Mouse (Mus musculus): ENCODE measurements around the gene Tmem145. TPM values are rescaled to one million over a fixed set of nuclear protein-coding genes. Genes with fewer than 3 reads are reported as not detected.
A peak's percentile ranks its signal among the peaks of the same experiment; 100 is the strongest.
"Not testable (repeated sequence)": the region's sequence is repeated elsewhere in the genome, so short reads cannot be mapped to it uniquely, and the experiment has no call there.

Tmem145 gene
- polyA plus RNA-seq, 1 experiment = 226 TPM

GRCm38 (mm10) chr7:25313325-25313724 lies 7.4 kb downstream of the Tmem145 start:
- DNase-seq = no peak
- no peaks in the 10 kb centered on the region for H3K27me3 ChIP-seq (ENCODE audit: control insufficient read depth, insufficient read depth, low read length)
- peaks cover 8% of the 10 kb centered on the region for H3K4me1 ChIP-seq (ENCODE audit: control insufficient read depth, insufficient read depth, low read length)
- no peak overlapping the region for H3K4me3 ChIP-seq (replicated peaks; ENCODE audit: insufficient read depth, low read depth, low read length)
- H3K27ac ChIP-seq (ENCODE audit: insufficient read depth, low read length) = no peak overlapping the region
- TF ChIP-seq CTCF (IDR thresholded peaks at IDR 0.05; ENCODE audit: borderline replicate concordance, insufficient read depth, low read depth, low read length) (no peak), POLR2A (IDR thresholded peaks at IDR 0.05; ENCODE audit: borderline replicate concordance, insufficient read depth, low read length) (no peak)
- 32% methylated on average over 7 of the region's 7 CpGs for whole genome bisulfite sequencing

- 42% methylated on average over 50 of the region's 51 CpGs for WGBS
- Histone ChIP-seq H3K27me3 (ENCODE audit: control insufficient read depth, insufficient read depth, low read length) (no peaks in the 10 kb centered on the region), H3K4me1 (ENCODE audit: control insufficient read depth, insufficient read depth, low read length) (peaks cover 3% of the 10 kb centered on the region; the same call in 1 of the 2 replicates), H3K4me3 (replicated peaks; ENCODE audit: insufficient read depth, low read depth, low read length) (no peak overlapping the region), H3K27ac (ENCODE audit: insufficient read depth, low read length) (no peak overlapping the region)
- TF ChIP-seq CTCF (IDR thresholded peaks at IDR 0.05; ENCODE audit: borderline replicate concordance, insufficient read depth, low read depth, low read length) (no peak), POLR2A (IDR thresholded peaks at IDR 0.05; ENCODE audit: borderline replicate concordance, insufficient read depth, low read length) (no peak)
- DNase-seq = no peak
Observed at GRCm38 (mm10) chr7:25314606-25315305, 8.8 kb downstream of the Tmem145 start.

GRCm38 (mm10) chr7:25315306-25316041 lies 9.6 kb downstream of the Tmem145 start:
- DNase-seq = peak; percentile 54 to 58
- peaks cover 3% of the 10 kb centered on the region; the same call in 1 of the 2 replicates for H3K4me1 ChIP-seq (ENCODE audit: control insufficient read depth, insufficient read depth, low read length)

GRCm38 (mm10) chr7:25316532-25317445 lies 10.9 kb downstream of the Tmem145 start, which contains the start of gene Megf8:
Gene Megf8, plus strand, starts transcription at chr7:25317164.
- WGBS = under 1% methylated on average over 51 of the region's 52 CpGs
- peak within 1 kb of the TSS; percentile 84 for H3K4me3 ChIP-seq (replicated peaks; ENCODE audit: insufficient read depth, low read depth, low read length)
- H3K27ac ChIP-seq (ENCODE audit: insufficient read depth, low read length) = peak within 1 kb of the TSS; percentile 82
- peaks cover 3% of the 10 kb centered on the region; the same call in 1 of the 2 replicates for H3K4me1 ChIP-seq (ENCODE audit: control insufficient read depth, insufficient read depth, low read length)
- no peaks in the 10 kb centered on the region for H3K27me3 ChIP-seq (ENCODE audit: control insufficient read depth, insufficient read depth, low read length)
- peak; percentile 97 to 99 for DNase-seq
- TF ChIP-seq CTCF (IDR thresholded peaks at IDR 0.05; ENCODE audit: borderline replicate concordance, insufficient read depth, low read depth, low read length) (peak; percentile 78), POLR2A (IDR thresholded peaks at IDR 0.05; ENCODE audit: borderline replicate concordance, insufficient read depth, low read length) (peak; percentile 48; the same call in 1 of the 2 replicates)

More at GRCm38 (mm10) chr7:25315306-25316041, 9.6 kb downstream of the Tmem145 start:
- Histone ChIP-seq H3K27ac (ENCODE audit: insufficient read depth, low read length) (0 out of 2 replicates have a peak overlapping the region, but pooled peaks have one; percentile 13), H3K27me3 (ENCODE audit: control insufficient read depth, insufficient read depth, low read length) (no peaks in the 10 kb centered on the region), H3K4me3 (replicated peaks; ENCODE audit: insufficient read depth, low read depth, low read length) (no peak overlapping the region)
- TF ChIP-seq POLR2A (IDR thresholded peaks at IDR 0.05; ENCODE audit: borderline replicate concordance, insufficient read depth, low read length) (no peak), CTCF (IDR thresholded peaks at IDR 0.05; ENCODE audit: borderline replicate concordance, insufficient read depth, low read depth, low read length) (no peak)
- WGBS = 18% methylated on average over 69 of the region's 69 CpGs

GRCm38 (mm10) chr7:25317446-25317999 lies 11.6 kb downstream of the Tmem145 start:
- Histone ChIP-seq H3K4me1 (ENCODE audit: control insufficient read depth, insufficient read depth, low read length) (peaks cover 3% of the 10 kb centered on the region; the same call in 1 of the 2 replicates), H3K4me3 (replicated peaks; ENCODE audit: insufficient read depth, low read depth, low read length) (peak overlapping the region; percentile 84), H3K27me3 (ENCODE audit: control insufficient read depth, insufficient read depth, low read length) (no peaks in the 10 kb centered on the region), H3K27ac (ENCODE audit: insufficient read depth, low read length) (peak overlapping the region; percentile 82)
- 5% methylated on average over 21 of the region's 21 CpGs for WGBS
- DNase-seq = peak; percentile 67 to 71
- TF ChIP-seq POLR2A (IDR thresholded peaks at IDR 0.05; ENCODE audit: borderline replicate concordance, insufficient read depth, low read length) = no peak
- TF ChIP-seq CTCF (IDR thresholded peaks at IDR 0.05; ENCODE audit: borderline replicate concordance, insufficient read depth, low read depth, low read length) = no peak

GRCm38 (mm10) chr7:25322058-25322484 lies 16.2 kb downstream of the Tmem145 start:
- no peak overlapping the region for H3K27ac ChIP-seq (ENCODE audit: insufficient read depth, low read length)
- H3K27me3 ChIP-seq (ENCODE audit: control insufficient read depth, insufficient read depth, low read length) = no peaks in the 10 kb centered on the region
- H3K4me3 ChIP-seq (replicated peaks; ENCODE audit: insufficient read depth, low read depth, low read length) = no peak overlapping the region
- WGBS = 48% methylated on average over 6 of the region's 6 CpGs
- TF ChIP-seq POLR2A (IDR thresholded peaks at IDR 0.05; ENCODE audit: borderline replicate concordance, insufficient read depth, low read length) (no peak), CTCF (IDR thresholded peaks at IDR 0.05; ENCODE audit: borderline replicate concordance, insufficient read depth, low read depth, low read length) (no peak)
- DNase-seq = no peak
- no peaks in the 10 kb centered on the region; the same call in 1 of the 2 replicates for H3K4me1 ChIP-seq (ENCODE audit: control insufficient read depth, insufficient read depth, low read length)

GRCm38 (mm10) chr7:25323219-25323618 lies 17.3 kb downstream of the Tmem145 start:
- no peak overlapping the region for H3K4me3 ChIP-seq (replicated peaks; ENCODE audit: insufficient read depth, low read depth, low read length)
- 59% methylated on average over 2 of the region's 2 CpGs for WGBS
- TF ChIP-seq CTCF (IDR thresholded peaks at IDR 0.05; ENCODE audit: borderline replicate concordance, insufficient read depth, low read depth, low read length) = no peak
- no peak for TF ChIP-seq POLR2A (IDR thresholded peaks at IDR 0.05; ENCODE audit: borderline replicate concordance, insufficient read depth, low read length)
- H3K4me1 ChIP-seq (ENCODE audit: control insufficient read depth, insufficient read depth, low read length) = no peaks in the 10 kb centered on the region; the same call in 1 of the 2 replicates
- H3K27ac ChIP-seq (ENCODE audit: insufficient read depth, low read length) = no peak overlapping the region
- no peaks in the 10 kb centered on the region for H3K27me3 ChIP-seq (ENCODE audit: control insufficient read depth, insufficient read depth, low read length)
- no peak for DNase-seq

DNA sequence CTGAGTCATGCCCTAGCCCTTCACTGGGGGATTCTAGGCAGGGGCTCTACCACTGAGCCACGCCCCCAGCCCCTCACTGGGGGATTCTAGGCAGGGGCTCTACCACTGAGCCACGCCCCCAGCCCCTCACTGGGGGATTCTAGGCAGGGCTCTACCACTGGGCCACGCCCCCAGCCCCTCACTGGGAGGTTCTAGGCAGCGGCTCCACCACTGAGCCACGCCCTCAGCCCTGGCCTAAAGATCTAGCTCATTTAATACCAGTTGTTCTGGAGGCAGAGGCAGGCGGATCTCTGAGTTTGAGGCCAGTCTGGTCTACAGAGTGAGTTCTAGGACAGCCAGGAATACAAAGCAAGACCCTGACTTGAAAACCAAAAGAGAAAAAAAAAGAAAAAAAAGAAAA lies 19.5 kb downstream of the Tmem145 start:
- not testable (repeated sequence) for H3K4me1 ChIP-seq (ENCODE audit: control insufficient read depth, insufficient read depth, low read length); H3K27me3 ChIP-seq (ENCODE audit: control insufficient read depth, insufficient read depth, low read length); H3K4me3 ChIP-seq (replicated peaks; ENCODE audit: insufficient read depth, low read depth, low read length); H3K27ac ChIP-seq (ENCODE audit: insufficient read depth, low read length); DNase-seq
- 90% methylated on average over 6 of the region's 6 CpGs for WGBS

All from cerebellum, adult 2 months (tissue).